Mouse (Mus musculus): ENCODE data around the gene Speer4f1. TPM values are rescaled to one million over a fixed set of nuclear protein-coding genes. Genes with fewer than 3 reads are reported as not detected.

Speer4f1 gene
- total and polyA plus RNA-seq, 3 experiments: not detected

DNA sequence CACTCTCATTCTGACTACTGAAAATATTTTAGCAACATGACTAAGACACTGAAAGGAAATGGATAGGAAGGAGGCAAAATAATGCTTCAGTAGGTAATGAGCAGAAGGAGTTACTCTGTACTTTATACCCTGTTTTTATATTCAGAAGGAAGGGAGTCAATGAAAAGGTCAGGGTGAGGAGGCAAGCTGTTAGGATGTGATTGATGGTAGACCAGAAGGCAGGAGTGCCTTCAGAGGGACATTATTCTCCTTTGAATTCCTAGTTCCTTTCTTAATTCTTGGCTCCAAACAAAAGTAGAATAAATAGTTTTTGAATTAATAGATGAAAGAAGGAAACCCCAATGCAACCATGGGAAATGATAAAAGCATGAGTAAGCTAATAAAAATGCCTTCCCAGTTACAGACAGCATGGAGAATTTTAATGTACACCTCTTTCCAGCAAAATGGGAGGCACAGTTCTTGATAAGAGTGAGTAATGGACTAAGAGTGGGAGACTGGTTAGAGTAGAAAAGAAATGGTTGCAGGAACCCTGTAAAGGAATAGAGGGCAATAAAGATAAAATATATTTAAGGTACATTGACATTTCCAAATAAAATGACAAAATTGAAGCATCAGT lies 36.3 kb upstream of the Speer4f1 start:
- in situ Hi-C loops (cut with MboI; ENCODE audit: low pct_ligation_motif_present, low pct_unique_long_range_greater_than_20kb, low sequenced_read_pairs) (no loop called here), dilution Hi-C loops (cut with MboI; ENCODE audit: extremely low pct_ligation_motif_present, extremely low pct_unique_long_range_greater_than_20kb, low sequenced_read_pairs) (no loop called here)
- Histone ChIP-seq H3K36me3 (replicated peaks in 1 of 2; ENCODE audit: control insufficient read depth in 1 of 2, insufficient read depth in 1 of 2, low read length in 1 of 2) (no peaks in the 10 kb centered on the region), H3K4me3 (replicated peaks in 1 of 3; ENCODE audit: low read depth in 2 of 3, low read length in 2 of 3, poor library complexity in 1 of 3) (no peak overlapping the region), H3K79me2 (replicated peaks; ENCODE audit: control insufficient read depth, extremely low read depth, insufficient read depth, poor library complexity, severe bottlenecking) (no peaks in the 10 kb centered on the region), H3K9me3 (replicated peaks; ENCODE audit: low read length) (no peaks in the 10 kb centered on the region), H3K27ac (ENCODE audit: insufficient read depth, low read depth) (no peak overlapping the region), H3K27me3 (replicated peaks) (no peaks in the 10 kb centered on the region), H3K9ac (ENCODE audit: insufficient read depth, low read depth) (no peak overlapping the region), H3K4me1 (ENCODE audit: control insufficient read depth in 1 of 2, insufficient read depth in 2 of 2) (peaks cover 0 to 5% of the 10 kb centered on the region in 2 experiments; a peak in 1 of 4 replicates), H3K4me2 (ENCODE audit: insufficient read depth, low read depth, poor library complexity, severe bottlenecking) (no peak overlapping the region)
- no peak for TF ChIP-seq RAD21 (IDR thresholded peaks at IDR 0.05; ENCODE audit: low read depth, low read length)
- no peak for TF ChIP-seq EP300 (IDR thresholded peaks at IDR 0.05; ENCODE audit: low read length)
- TF ChIP-seq MAFK (IDR thresholded peaks at IDR 0.05; ENCODE audit: insufficient replicate concordance, low read length): no peak
- TF ChIP-seq ETS1 (conservative IDR thresholded peaks at IDR 0.05; ENCODE audit: low read depth, low read length): no peak
- TF ChIP-seq JUN (IDR thresholded peaks at IDR 0.05; ENCODE audit: insufficient read depth, low read depth, low read length): no peak
- TF ChIP-seq IRF4 (IDR thresholded peaks at IDR 0.05; ENCODE audit: low read depth, low read length): no peak
- no peak for TF ChIP-seq USF2 (conservative IDR thresholded peaks at IDR 0.05; ENCODE audit: low read depth, low read length)
- no peak for TF ChIP-seq ZC3H11A (IDR thresholded peaks at IDR 0.05; ENCODE audit: low read depth, low read length)
- TF ChIP-seq CTCF (conservative IDR thresholded peaks at IDR 0.05 in 1 of 2, IDR thresholded peaks at IDR 0.05 in 1 of 2; ENCODE audit: low read depth in 2 of 2, low read length in 2 of 2): no peak
- TF ChIP-seq E2F4 (IDR thresholded peaks at IDR 0.05; ENCODE audit: insufficient replicate concordance, low read depth, low read length): no peak
- no peak for TF ChIP-seq SMC3 (IDR thresholded peaks at IDR 0.05; ENCODE audit: low read depth, low read length)
- no peak for TF ChIP-seq POLR2A (IDR thresholded peaks at IDR 0.05; ENCODE audit: low read depth, low read length)
- no peak for TF ChIP-seq MAX (IDR thresholded peaks at IDR 0.05; ENCODE audit: low read length)
- no peak for TF ChIP-seq BHLHE40 (IDR thresholded peaks at IDR 0.05; ENCODE audit: low read depth, low read length)
- TF ChIP-seq GABPA (IDR thresholded peaks at IDR 0.05; ENCODE audit: insufficient replicate concordance, low read depth, low read length): no peak
- TF ChIP-seq CHD2 (IDR thresholded peaks at IDR 0.05; ENCODE audit: low read length): no peak
- no peak for TF ChIP-seq MAZ (IDR thresholded peaks at IDR 0.05; ENCODE audit: low read depth, low read length)
- TF ChIP-seq NELFE (IDR thresholded peaks at IDR 0.05; ENCODE audit: low read depth, low read length): no peak
- no peak for TF ChIP-seq MYC (IDR thresholded peaks at IDR 0.05; ENCODE audit: low read depth, low read length)
- no peak for TF ChIP-seq PAX5 (IDR thresholded peaks at IDR 0.05; ENCODE audit: low read length)
- DNase-seq (ENCODE audit: extremely low read depth): no peak

DNA sequence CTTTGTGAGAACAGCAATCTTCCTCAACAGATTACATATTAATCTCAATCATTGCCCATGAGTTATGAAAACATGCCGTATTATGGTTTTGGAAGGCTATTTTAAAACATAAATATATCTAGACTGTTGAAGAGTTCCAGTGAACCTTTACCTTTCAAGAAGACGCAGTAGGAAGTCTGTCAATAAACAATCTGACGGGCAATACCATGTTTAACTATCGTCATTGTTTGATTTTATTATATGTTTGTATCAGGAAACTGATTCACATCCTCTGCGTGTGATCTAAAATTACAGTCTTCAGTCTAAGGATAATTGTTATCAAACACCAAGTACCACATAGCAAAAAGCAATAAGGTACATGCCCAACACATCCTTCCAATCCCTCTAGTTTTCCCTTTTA lies 21.8 kb upstream of the Speer4f1 start:
- no peaks in the 10 kb centered on the region for H3K36me3 ChIP-seq (replicated peaks in 1 of 2; ENCODE audit: control insufficient read depth in 1 of 2, insufficient read depth in 1 of 2, low read length in 1 of 2)
- in situ Hi-C loops (cut with MboI; ENCODE audit: low pct_ligation_motif_present, low pct_unique_long_range_greater_than_20kb, low sequenced_read_pairs) (no loop called here), dilution Hi-C loops (cut with MboI; ENCODE audit: extremely low pct_ligation_motif_present, extremely low pct_unique_long_range_greater_than_20kb, low sequenced_read_pairs) (no loop called here)
- H3K27ac ChIP-seq (ENCODE audit: insufficient read depth, low read depth): no peak overlapping the region
- H3K4me2 ChIP-seq (ENCODE audit: insufficient read depth, low read depth, poor library complexity, severe bottlenecking): no peak overlapping the region
- TF ChIP-seq PAX5 (IDR thresholded peaks at IDR 0.05; ENCODE audit: low read length) (no peak), ZC3H11A (IDR thresholded peaks at IDR 0.05; ENCODE audit: low read depth, low read length) (no peak), USF2 (conservative IDR thresholded peaks at IDR 0.05; ENCODE audit: low read depth, low read length) (no peak), ELF1 (IDR thresholded peaks at IDR 0.05; ENCODE audit: low read depth, low read length) (no peak), RCOR1 (conservative IDR thresholded peaks at IDR 0.05; ENCODE audit: low read depth, low read length) (no peak), MAX (IDR thresholded peaks at IDR 0.05; ENCODE audit: low read length) (no peak), MEF2A (IDR thresholded peaks at IDR 0.05; ENCODE audit: borderline replicate concordance, low read depth, low read length) (no peak), CHD1 (IDR thresholded peaks at IDR 0.05; ENCODE audit: low read depth, low read length) (no peak), JUN (IDR thresholded peaks at IDR 0.05; ENCODE audit: insufficient read depth, low read depth, low read length) (no peak), SMC3 (IDR thresholded peaks at IDR 0.05; ENCODE audit: low read depth, low read length) (no peak), NRF1 (IDR thresholded peaks at IDR 0.05; ENCODE audit: low read depth, low read length) (no peak), IRF4 (IDR thresholded peaks at IDR 0.05; ENCODE audit: low read depth, low read length) (no peak), BHLHE40 (IDR thresholded peaks at IDR 0.05; ENCODE audit: low read depth, low read length) (no peak), ZMIZ1 (IDR thresholded peaks at IDR 0.05; ENCODE audit: low read depth, low read length) (no peak), KAT2A (IDR thresholded peaks at IDR 0.05; ENCODE audit: insufficient replicate concordance, low read length) (no peak)
- DNase-seq (ENCODE audit: extremely low read depth): no peak
- no peak overlapping the region for H3K4me3 ChIP-seq (replicated peaks in 1 of 3; ENCODE audit: low read depth in 2 of 3, low read length in 2 of 3, poor library complexity in 1 of 3)
- no peaks in the 10 kb centered on the region for H3K4me1 ChIP-seq (ENCODE audit: control insufficient read depth in 1 of 2, insufficient read depth in 2 of 2)
- H3K9ac ChIP-seq (ENCODE audit: insufficient read depth, low read depth): no peak overlapping the region
- no peaks in the 10 kb centered on the region for H3K79me2 ChIP-seq (replicated peaks; ENCODE audit: control insufficient read depth, extremely low read depth, insufficient read depth, poor library complexity, severe bottlenecking)
- H3K27me3 ChIP-seq (replicated peaks): no peaks in the 10 kb centered on the region
- no peaks in the 10 kb centered on the region for H3K9me3 ChIP-seq (replicated peaks; ENCODE audit: low read length)

Measured in CH12.LX (cell line).